Mouse (Mus musculus): ENCODE results near the gene Kif16b.
"Not testable (repeated sequence)": the region's sequence is repeated elsewhere in the genome, so short reads cannot be mapped to it uniquely, and the experiment has no call there.

Kif16b gene

DNA sequence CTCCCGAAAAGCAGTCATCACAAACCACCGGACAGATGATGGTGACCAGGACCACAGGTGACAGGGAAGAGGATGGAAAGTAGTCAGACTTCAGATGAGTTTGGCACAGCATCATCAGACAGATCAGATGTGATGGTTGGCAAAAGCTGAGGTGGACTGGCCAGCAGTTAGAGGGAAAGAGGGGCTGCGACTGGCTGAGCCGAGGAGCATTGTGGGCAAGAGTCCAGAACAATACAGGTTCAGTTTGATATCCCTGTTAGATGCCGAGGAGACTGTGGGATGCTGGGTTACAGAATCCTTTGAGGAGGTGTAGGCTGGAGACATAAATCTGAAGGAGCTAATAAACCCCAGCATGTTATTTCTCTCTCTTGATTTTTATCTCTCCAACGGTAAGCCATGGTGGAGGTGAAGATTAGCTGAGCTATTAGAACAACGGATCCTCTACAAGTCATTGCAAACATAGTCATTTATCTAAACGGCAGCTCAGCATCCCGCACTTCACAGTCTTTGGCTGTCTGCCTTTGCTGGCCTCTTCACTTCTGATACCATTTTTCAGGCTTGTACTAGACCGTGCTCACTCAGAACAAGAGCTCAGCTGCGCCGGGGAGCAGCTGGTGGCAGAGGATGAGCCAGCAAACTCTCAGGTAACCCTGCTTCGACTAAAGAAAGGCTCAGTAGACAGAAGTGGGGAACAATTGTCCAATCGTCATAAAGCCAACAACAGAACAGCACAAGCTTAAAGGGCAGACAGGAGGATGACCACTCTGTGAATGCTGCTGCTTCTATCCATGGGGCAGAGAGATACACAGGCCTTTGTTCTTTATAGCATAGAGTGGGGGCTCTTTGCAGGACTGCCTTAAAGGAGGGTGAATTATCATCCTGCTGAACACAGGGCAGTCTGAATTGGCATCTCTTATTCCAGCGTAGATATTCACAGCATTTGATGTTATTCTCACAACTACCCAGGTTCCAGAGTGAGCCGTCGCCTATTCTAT is 304.9 kb downstream of the Kif16b start:
- no peak for DNase-seq (ENCODE audit: low read depth, low spot score)

DNA sequence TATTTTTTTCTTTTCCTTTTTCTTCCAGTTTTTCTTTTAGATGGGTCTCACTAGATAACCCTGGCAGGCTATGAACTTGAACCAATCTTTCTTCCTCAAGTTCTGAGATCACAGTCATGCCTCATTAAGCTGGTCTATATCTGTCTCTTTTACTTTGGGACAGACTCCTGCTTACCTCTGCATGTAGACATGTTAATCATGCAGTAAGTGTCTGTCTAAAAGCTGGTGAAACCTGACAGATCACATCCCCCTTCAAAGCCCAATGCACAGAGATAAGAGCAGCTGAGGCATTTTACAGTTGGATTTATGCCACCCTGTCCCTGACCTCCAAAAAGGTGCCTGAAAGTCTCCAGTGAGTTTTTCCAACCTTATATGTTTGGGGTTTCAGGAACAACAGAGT is 310.4 kb downstream of the Kif16b start:
- no peak for DNase-seq (ENCODE audit: low read depth, low spot score)

DNA sequence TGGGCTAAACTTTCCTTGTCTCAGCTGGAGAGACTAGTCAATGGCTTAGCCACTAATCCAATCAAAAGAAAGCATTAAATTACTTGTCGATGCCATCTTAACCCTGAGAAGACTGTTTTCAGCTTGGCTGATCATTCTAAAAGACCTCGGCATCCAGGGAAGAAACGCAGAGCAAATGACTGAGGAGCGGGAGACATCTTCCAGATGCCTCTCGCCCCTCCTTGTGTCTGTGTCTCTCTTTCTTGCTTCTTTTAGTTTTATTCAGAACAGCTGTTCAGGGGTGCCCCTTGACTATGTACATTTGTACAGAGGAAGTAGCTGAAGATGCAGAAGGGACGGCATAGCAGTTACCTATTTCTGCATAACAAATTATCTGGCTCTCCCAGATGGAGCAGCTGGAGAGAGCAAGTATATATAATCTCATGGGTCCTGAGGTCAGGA is 311.0 kb downstream of the Kif16b start:
- DNase-seq (ENCODE audit: low read depth, low spot score) = no peak

DNA sequence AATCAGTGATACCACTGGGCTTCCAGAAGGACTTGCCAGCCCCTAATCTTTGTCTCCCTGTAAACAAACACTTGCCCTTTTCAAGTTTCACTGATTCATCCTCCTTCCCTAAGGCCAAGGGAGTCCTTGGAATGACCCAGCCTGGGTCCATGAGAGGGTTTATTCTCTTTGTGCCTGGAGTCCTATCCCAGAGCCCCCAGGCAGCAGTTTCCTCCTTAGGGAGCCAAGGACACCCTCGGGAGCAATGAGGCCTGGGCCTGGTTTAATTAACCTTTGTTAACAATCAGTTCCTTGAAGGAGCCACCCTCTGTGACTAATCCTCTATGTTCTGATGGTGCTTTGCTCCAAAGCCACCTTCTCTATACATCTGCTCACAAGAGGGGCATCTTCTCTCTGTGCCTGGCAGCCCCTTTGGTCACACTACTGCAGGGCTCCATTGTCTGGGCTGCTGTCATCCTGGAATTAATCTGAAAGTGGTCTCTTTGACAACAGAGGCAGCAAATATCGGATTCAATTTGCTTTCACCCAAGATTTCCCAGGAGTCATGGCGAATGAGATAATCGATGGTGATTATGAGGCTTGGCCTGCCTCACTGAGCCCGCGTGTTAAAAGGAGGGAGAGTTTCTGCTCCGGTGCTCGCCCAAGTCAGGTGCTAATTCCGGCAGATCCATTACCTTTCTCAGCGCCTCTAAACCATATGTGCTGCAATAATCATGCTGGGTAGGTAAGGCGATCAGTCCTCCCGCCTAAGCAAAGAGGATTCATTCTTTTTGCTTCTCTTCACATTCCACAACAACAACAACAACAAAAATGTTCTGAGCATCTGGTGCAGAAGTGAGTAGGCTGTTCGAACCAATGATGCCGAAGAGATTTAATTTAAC is 311.7 kb downstream of the Kif16b start:
- no peak for DNase-seq (ENCODE audit: low read depth, low spot score)

- no peak for DNase-seq (ENCODE audit: low read depth, low spot score)
These were observed 315.5 kb downstream of the Kif16b start for GRCm38 (mm10) chr2:142585845-142586244.

GRCm38 (mm10) chr2:142584851-142585737 is 316.2 kb downstream of the Kif16b start:
- no peak for DNase-seq (ENCODE audit: low read depth, low spot score)

DNA sequence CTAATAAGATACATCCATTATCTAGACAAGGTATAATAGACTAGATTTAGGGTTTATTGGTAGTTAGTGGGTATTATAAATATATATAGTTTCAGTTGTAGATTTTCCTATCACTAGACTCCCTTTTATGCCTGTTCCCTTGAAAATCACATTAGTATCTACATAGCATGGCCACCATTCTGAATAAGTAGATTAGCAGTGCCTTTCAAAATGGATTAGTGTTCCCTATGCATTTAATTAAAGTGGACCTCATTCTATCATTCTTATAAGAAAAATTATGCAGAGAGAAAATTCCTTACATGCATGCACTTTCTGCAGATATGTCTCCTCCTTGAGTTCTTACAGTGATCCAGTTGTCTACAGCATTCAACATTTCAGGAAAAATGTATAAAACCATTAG is 320.9 kb downstream of the Kif16b start:
- DNase-seq (ENCODE audit: low read depth, low spot score) = no peak

DNA sequence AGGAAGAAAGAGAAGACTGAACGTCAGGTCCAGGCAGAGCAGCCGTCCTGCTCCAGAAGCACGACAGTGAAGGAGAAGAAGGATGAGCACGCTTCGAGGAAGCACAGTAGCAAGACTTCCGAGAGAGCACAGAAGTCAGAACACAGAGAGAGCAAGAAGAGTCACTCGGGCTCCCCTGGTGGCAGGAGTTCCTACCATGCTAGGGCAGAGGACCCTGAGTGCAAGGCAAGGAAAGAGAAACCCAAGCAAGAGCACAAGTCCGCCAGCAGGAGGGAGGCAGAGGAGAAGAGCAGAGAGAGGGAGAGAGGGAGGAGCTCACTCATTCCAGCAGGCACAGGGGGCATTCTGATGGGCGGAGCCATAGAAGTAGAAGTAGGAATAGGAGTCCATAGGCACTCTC is 323.9 kb downstream of the Kif16b start:
- not testable (repeated sequence) for DNase-seq (ENCODE audit: low read depth, low spot score)

GRCm38 (mm10) chr2:142569771-142570170 is 331.6 kb downstream of the Kif16b start:
- DNase-seq (ENCODE audit: low read depth, low spot score) = no peak
